Mouse (Mus musculus) MN1 (cell line): Measurements from ENCODE around the gene Atp6v0e.

Experiments
- DNase-seq: peaks from one replicate; pipeline ENCODE4 v3.0.0-alpha.2; 2016; ENCODE audit warnings: low spot score

Atp6v0e gene

DNA sequence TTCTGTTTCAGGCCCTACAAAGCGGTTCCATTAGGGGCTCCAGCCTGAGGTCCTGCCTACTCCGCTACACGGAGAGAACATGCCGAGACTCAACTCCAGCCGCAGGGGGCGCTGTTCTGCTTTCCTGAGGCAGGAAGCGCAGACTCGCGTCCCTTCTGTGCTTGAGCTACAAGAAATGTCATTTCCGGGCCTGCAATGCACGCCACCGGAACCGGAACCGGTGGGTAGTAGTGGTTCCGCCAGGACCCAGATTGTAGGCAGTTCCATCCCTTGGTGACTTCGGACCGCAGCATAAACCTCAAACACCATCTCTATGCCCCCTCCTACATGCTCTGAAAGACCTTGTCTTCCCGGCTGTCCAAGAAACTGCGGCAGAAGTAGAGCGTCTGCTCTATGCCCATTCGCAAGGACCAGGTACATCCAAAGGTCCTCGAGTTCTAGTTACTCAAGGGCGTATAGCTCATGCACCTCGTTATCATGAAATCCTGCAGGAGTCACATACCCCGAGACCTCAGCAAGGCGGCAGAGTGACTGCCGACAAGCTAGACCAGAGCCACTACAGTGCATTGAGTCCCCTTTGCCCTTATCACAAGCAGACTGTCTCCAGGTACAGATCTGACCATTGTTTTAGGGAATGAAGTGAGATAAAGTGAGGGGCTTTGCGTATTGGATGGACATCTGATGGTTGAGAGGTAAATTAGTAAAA, at the start of gene Atp6v0e:
Gene Atp6v0e (plus strand): TSS at position 254 of the 706 bp plus-strand sequence.
- peak; percentile 97 for DNase-seq

- no peak for DNase-seq
Measured at GRCm38 (mm10) chr17:26614286-26614685, 48.7 kb upstream of the Atp6v0e start.

GRCm38 (mm10) chr17:26614708-26615486, 48.1 kb upstream of the Atp6v0e start:
- DNase-seq, result no peak

DNA sequence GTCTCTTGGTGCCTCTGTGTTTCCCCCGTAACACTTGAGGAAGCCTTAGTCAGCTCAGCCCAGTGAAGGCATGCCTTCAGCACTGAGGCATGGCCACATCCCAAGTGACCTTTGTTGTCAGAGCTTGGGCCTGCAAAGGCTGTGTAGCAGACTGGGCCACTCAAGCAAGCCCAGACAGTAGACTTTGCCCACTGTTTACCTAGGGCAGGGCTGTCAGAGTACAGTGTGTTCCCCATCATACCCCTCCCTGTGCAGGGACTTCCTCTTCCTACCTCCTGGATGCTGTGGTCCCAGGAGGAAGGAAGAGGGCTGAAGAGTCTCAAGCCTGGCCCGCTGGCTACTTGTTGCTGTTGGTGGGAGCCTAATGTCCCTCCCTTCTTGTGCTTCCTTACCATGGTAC, 46.3 kb upstream of the Atp6v0e start:
- no peak for DNase-seq

DNA sequence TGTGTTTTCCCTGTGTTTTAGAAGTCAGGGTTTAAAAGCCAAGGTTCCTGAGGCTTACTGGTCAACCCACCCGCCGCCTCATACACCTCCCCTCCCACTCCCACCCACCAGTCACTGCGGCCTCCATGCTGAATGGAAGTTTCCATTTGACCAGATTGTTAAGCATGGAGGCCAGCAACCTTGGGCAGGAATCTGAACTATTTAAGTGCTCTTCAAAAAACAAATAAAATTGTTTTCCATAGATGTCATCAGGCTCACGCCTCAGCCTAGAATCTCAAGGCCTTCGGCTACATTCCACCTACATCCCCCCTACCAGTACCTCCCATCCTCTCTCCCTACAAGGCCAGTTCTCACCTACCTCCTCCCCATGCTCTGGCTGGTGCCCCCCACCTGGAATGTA, 44.5 kb upstream of the Atp6v0e start:
- no peak for DNase-seq

DNA sequence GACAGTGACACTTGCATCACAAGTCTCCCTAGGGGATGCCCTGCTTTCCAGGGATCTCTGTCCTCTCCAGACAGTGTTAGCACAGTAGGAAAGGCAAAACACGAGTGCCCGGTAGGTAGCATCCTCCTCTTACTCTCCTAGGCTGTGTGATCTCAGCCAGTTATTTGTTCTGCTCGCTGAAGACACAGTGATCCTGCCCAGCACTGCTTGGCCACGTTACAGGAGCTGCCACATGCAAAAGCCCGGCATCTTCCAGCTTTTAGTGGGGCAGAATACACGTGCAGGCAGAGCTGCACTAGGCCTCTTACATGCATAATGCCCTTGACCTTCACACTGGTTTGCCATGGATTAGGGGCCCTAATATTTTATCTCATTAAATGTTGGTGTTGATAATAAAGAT, 43.5 kb upstream of the Atp6v0e start:
- DNase-seq, result no peak

- DNase-seq, result no peak
Measured at GRCm38 (mm10) chr17:26620292-26620691, 42.7 kb upstream of the Atp6v0e start.

DNA sequence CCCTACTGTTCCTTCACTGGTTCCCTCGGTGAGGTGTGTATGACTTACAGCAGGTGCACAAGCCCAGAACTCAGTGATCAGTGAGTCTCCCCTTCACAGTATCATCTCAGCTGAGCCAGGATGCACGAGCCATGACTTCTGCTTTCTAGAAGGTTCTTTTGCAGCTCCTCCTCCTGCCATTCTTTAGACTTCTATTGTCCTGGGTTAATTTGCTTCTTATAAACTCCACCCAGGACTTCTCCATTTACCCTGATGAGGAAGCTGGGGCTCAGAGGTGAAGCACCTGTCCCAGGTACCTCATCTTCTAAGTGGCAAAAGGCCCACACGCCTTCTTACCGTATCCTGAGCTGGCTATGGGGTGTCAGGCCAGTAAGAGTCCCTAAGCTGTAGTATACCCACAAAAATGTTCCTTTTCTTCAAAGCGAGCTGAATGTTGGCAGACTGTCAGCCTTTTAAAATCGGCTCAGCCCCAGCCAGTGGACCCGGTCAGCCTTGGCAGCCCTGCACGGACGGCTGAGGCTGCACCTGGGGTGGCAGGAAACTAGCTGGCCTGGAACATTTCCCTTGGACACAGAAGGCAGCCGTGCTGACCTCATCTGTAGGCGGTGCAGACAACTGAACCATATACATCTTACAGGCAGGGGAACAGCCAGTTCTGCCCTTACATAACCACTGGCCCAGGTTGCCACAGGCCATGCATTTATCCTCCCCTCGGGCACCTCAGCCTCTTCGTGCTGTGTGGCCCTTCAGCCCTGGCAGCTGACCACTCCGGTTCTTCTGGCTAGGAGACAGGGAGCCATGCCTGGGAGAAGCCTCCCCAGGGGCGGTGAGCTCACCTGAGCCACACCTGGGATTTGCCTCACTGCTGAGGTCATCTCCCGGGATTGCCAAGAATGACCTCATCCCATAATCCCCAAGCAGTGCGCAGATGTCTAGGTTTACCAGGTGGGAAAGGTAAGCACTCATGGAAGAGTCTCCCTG, 42.0 kb upstream of the Atp6v0e start:
- peak; percentile 66 for DNase-seq

DNA sequence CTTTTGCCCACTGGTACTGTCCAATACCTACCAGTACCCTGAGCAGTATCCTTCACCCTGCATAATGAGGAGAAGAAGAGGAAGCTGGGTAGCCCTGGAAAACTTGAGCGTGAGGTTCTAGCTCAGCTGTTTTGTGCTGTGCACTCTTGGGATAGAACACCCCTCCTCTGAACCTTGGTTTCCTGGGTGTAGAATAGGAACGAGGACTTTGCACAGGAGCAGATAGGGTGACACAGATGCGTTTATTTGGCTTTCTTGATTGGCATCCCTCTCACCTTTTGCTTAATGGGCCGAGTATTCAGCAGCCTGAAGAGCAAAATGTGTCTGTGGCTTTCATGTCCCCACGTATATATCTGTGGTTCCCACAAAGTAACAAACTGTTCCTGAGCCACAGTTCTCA, 41.1 kb upstream of the Atp6v0e start:
- DNase-seq, result no peak

DNA sequence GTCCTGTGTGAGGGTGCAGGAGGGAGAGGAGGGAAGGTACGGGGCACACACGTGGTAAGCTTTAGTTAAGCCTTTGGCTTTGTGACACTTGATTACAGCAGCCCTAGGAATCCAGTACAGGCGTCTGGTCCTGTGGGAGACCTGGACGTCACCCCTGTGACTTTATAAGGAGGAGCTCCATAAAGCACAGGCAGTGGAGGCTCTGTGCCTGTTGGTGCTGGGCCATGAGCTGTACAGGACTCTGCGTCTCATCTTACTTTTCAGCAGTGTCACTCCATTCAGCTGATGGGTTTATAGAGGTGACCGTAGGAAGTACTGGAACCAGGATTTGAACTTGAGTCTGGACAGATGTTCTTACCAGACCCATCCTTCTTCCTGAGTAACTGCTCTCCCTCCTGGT, 39.0 kb upstream of the Atp6v0e start:
- DNase-seq, result no peak

DNA sequence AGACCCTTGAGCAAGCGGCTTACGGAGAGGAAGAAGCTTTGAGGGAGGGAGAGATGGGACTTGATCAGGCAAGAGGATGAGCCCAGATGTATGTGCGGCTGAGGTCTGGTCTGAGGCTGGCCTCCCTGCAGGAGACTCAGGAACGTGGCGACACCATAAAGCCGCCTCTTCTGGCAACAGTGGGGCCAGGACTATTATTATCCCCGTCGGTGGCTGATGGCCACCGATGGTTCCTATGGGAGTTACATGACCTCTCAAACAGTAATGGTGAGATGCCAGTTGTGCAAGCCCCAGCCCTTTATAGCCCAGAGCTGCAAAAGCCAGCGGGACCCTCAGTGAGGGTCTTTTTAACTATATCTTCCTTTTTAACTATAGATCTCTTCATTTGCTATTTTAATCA, 38.0 kb upstream of the Atp6v0e start:
- DNase-seq, result no peak

- DNase-seq, result no peak
Measured at GRCm38 (mm10) chr17:26625521-26626010, 37.5 kb upstream of the Atp6v0e start.

DNA sequence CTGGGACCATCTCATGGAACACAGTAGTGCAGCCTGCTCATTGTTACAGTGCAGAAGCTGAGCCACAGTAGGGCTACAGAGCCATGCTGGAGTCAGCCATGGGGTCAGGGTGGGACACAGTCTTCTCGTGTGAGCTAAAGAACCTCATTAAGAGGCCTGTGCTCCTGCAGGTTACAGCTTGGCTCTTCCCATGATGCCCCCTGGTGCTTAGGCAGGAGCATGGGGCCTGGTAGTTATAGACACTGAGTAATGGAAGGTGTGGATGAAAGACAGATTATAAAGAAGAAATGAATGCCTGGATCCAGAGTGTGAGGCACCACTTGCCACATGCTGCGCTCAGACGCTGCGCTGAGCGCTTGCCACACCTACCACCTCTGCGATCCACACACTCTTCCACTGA, 34.6 kb upstream of the Atp6v0e start:
- no peak for DNase-seq

DNA sequence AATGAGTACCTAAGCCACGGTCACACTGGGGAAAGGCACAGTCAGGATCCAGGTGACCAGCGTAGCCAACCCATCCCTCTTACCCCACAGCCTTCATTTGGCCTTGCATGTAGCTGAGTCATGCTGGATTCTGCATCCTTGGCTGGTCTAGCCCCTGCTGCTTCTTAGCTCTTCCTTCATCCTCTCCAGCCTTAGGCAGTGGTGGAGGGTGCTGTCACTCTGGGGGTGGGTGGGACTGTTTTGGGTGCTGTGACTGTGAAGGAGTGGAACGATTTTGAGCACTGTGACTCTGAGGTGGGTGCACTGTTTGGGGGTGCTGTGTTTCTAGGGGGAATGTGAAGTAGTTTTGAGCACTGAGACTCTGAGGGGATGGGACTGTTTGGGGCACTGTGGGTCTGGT, 34.1 kb upstream of the Atp6v0e start:
- no peak for DNase-seq

- no peak for DNase-seq
Measured at GRCm38 (mm10) chr17:26631811-26632327, 31.2 kb upstream of the Atp6v0e start.

GRCm38 (mm10) chr17:26633186-26633585, 29.8 kb upstream of the Atp6v0e start:
- DNase-seq, result no peak

DNA sequence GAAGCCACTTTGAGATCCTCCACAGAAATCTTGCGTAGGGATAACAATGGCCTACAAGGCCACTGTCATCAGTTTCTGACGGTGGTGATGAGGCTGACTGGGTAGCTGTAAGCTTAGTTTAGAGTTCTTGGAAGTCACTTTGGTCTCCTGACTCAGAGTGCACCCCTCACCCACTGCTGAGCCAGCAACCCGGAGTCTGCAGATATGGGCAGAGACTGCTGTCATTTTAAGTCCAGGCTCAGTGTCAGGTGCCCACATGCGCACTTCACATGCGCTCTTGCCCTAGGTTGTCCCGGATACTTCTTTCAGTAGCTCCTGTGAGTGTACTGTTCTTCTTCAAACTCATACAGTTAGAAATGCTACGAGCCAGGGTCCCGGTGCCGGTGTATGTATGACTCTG, 29.1 kb upstream of the Atp6v0e start:
- no peak for DNase-seq

DNA sequence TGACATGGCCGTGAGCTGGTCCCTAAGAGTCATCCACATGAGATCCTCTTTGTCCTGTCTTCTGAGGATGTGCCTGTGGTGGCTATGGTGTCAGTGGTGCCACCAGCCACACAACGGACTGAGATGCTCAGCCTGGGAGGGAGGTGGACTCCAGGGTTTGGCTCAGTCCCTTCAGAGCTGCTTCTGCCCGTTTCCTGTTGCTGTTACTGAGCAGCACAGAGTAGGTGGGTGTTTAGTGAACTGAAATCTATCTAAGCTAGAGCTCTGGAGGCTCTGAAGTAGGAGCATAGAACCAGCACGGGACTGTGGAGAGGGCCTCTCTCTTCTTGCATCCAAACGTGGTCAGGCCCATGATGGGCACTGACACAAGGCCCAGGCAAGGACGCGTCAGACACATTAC, 28.5 kb upstream of the Atp6v0e start:
- no peak for DNase-seq

DNA sequence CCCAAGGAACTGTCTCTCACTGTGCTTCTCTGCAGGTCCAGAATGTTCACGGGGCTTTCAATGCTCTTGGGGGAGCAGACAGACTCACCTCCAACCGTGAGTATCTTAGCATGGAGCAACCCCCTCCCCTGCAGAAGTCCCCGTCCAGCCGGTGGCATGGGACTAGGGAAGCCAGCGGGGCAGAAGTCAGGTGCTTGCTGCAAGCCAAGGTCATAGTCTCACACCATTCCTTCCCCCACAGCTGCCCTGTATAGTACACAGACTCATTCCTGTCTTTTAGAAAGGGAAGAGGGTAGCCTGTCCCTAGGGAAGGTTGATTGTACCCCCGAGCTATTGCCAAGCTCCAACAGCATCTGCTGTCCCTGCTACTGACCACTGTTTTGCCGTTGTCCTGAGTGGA, 27.1 kb upstream of the Atp6v0e start:
- no peak for DNase-seq

GRCm38 (mm10) chr17:26637851-26638250, 25.2 kb upstream of the Atp6v0e start:
- DNase-seq, result no peak

DNA sequence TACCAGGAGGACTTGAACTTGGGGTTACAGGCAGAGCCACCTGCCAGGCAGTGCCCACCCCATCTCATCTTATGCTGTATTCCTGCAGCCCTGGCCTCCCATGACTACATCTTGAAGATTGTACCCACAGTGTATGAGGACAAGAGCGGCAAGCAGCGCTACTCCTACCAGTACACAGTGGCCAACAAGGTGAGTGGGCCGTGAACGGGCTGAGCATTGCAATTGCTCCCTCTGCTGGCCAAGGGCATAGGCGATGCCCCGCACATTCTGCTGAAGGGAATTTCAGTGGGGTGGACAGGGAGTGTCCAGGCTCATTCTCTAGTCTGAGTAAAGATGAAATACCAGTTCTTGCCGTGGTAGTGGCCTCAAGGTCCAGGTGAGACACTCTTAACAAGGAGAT, 24.4 kb upstream of the Atp6v0e start:
- DNase-seq, result peak; percentile 88

- no peak for DNase-seq
Measured at GRCm38 (mm10) chr17:26639791-26640190, 23.2 kb upstream of the Atp6v0e start.
